Mouse (Mus musculus): Measurements from ENCODE around the gene Hivep3. TPM values are rescaled to one million over a fixed set of nuclear protein-coding genes. Genes with fewer than 3 reads are reported as not detected.

Gene Hivep3
- polyA plus RNA-seq, 1 experiment from 2014 or later = 9.7 TPM

- Histone ChIP-seq H3K27ac (no peak overlapping the region), H3K79me2 (ENCODE audit: inconsistent target) (no peaks in the 10 kb centered on the region), H3K4me3 (ENCODE audit: inconsistent target) (no peak overlapping the region), H3K36me3 (ENCODE audit: inconsistent target) (no peaks in the 10 kb centered on the region)
- WGBS (ENCODE audit: missing documents) = 93% methylated on average over 4 of the region's 4 CpGs
Measured at GRCm38 (mm10) chr4:119938518-119938917, 204.9 kb downstream of the Hivep3 start.

GRCm38 (mm10) chr4:119939786-119940185, 206.2 kb downstream of the Hivep3 start:
- Histone ChIP-seq H3K79me2 (ENCODE audit: inconsistent target) (no peaks in the 10 kb centered on the region), H3K36me3 (ENCODE audit: inconsistent target) (no peaks in the 10 kb centered on the region), H3K27ac (no peak overlapping the region), H3K4me3 (ENCODE audit: inconsistent target) (no peak overlapping the region)
- WGBS (ENCODE audit: missing documents) = 95% methylated on average over 5 of the region's 6 CpGs

- 94% methylated on average over 3 of the region's 3 CpGs for WGBS (ENCODE audit: missing documents)
- Histone ChIP-seq H3K27ac (no peak overlapping the region), H3K79me2 (ENCODE audit: inconsistent target) (no peaks in the 10 kb centered on the region), H3K36me3 (ENCODE audit: inconsistent target) (no peaks in the 10 kb centered on the region), H3K4me3 (ENCODE audit: inconsistent target) (no peak overlapping the region)
Measured at GRCm38 (mm10) chr4:119946224-119946887, 212.8 kb downstream of the Hivep3 start.

GRCm38 (mm10) chr4:119947232-119948162, 213.9 kb downstream of the Hivep3 start:
- Histone ChIP-seq H3K27ac (no peak overlapping the region), H3K36me3 (ENCODE audit: inconsistent target) (no peaks in the 10 kb centered on the region), H3K4me3 (ENCODE audit: inconsistent target) (no peak overlapping the region), H3K79me2 (ENCODE audit: inconsistent target) (no peaks in the 10 kb centered on the region)
- WGBS (ENCODE audit: missing documents) = 71% methylated on average over 11 of the region's 12 CpGs

- no peak overlapping the region for H3K27ac ChIP-seq
- WGBS (ENCODE audit: missing documents) = 91% methylated on average over 6 of the region's 6 CpGs
- no peaks in the 10 kb centered on the region for H3K36me3 ChIP-seq (ENCODE audit: inconsistent target)
Measured at GRCm38 (mm10) chr4:119948406-119948805, 214.8 kb downstream of the Hivep3 start.

GRCm38 (mm10) chr4:119948922-119949614, 215.5 kb downstream of the Hivep3 start:
- H3K27ac ChIP-seq = no peak overlapping the region
- no peak overlapping the region for H3K4me3 ChIP-seq (ENCODE audit: inconsistent target)
- no peaks in the 10 kb centered on the region for H3K36me3 ChIP-seq (ENCODE audit: inconsistent target)
- 89% methylated on average over 12 of the region's 12 CpGs for WGBS (ENCODE audit: missing documents)
- no peaks in the 10 kb centered on the region for H3K79me2 ChIP-seq (ENCODE audit: inconsistent target)

More at GRCm38 (mm10) chr4:119948406-119948805, 214.8 kb downstream of the Hivep3 start:
- Histone ChIP-seq H3K4me3 (ENCODE audit: inconsistent target) (no peak overlapping the region), H3K79me2 (ENCODE audit: inconsistent target) (no peaks in the 10 kb centered on the region)

GRCm38 (mm10) chr4:119950181-119950580, 216.6 kb downstream of the Hivep3 start:
- WGBS (ENCODE audit: missing documents) = 87% methylated on average over 5 of the region's 5 CpGs

GRCm38 (mm10) chr4:119951081-119951480, 217.5 kb downstream of the Hivep3 start:
- no peaks in the 10 kb centered on the region for H3K79me2 ChIP-seq (ENCODE audit: inconsistent target)
- H3K36me3 ChIP-seq (ENCODE audit: inconsistent target) = no peaks in the 10 kb centered on the region
- no peak overlapping the region for H3K4me3 ChIP-seq (ENCODE audit: inconsistent target)
- WGBS (ENCODE audit: missing documents) = 100% methylated on average over 1 of the region's 1 CpGs
- H3K27ac ChIP-seq = no peak overlapping the region

More at GRCm38 (mm10) chr4:119950181-119950580, 216.6 kb downstream of the Hivep3 start:
- Histone ChIP-seq H3K36me3 (ENCODE audit: inconsistent target) (no peaks in the 10 kb centered on the region), H3K27ac (no peak overlapping the region), H3K4me3 (ENCODE audit: inconsistent target) (no peak overlapping the region), H3K79me2 (ENCODE audit: inconsistent target) (no peaks in the 10 kb centered on the region)

GRCm38 (mm10) chr4:119955008-119955407, 221.4 kb downstream of the Hivep3 start:
- H3K36me3 ChIP-seq (ENCODE audit: inconsistent target) = no peaks in the 10 kb centered on the region
- H3K79me2 ChIP-seq (ENCODE audit: inconsistent target) = no peaks in the 10 kb centered on the region
- no peak overlapping the region for H3K4me3 ChIP-seq (ENCODE audit: inconsistent target)
- no peak overlapping the region for H3K27ac ChIP-seq
- WGBS (ENCODE audit: missing documents) = 93% methylated on average over 7 of the region's 7 CpGs

GRCm38 (mm10) chr4:119957970-119958369, 224.4 kb downstream of the Hivep3 start:
- Histone ChIP-seq H3K79me2 (ENCODE audit: inconsistent target) (no peaks in the 10 kb centered on the region), H3K36me3 (ENCODE audit: inconsistent target) (no peaks in the 10 kb centered on the region), H3K27ac (no peak overlapping the region), H3K4me3 (ENCODE audit: inconsistent target) (no peak overlapping the region)
- 90% methylated on average over 2 of the region's 2 CpGs for WGBS (ENCODE audit: missing documents)

- H3K4me3 ChIP-seq (ENCODE audit: inconsistent target) = no peak overlapping the region
- no peak overlapping the region for H3K27ac ChIP-seq
- 8% methylated on average over 7 of the region's 7 CpGs for WGBS (ENCODE audit: missing documents)
- H3K36me3 ChIP-seq (ENCODE audit: inconsistent target) = no peaks in the 10 kb centered on the region
- no peaks in the 10 kb centered on the region for H3K79me2 ChIP-seq (ENCODE audit: inconsistent target)
Measured at GRCm38 (mm10) chr4:119959293-119959692, 225.7 kb downstream of the Hivep3 start.

- Histone ChIP-seq H3K4me3 (ENCODE audit: inconsistent target) (no peak overlapping the region), H3K79me2 (ENCODE audit: inconsistent target) (no peaks in the 10 kb centered on the region), H3K27ac (no peak overlapping the region), H3K36me3 (ENCODE audit: inconsistent target) (no peaks in the 10 kb centered on the region)
- WGBS (ENCODE audit: missing documents) = 100% methylated on average over 1 of the region's 1 CpGs
Measured at GRCm38 (mm10) chr4:119959873-119960272, 226.3 kb downstream of the Hivep3 start.

GRCm38 (mm10) chr4:119960523-119960922, 226.9 kb downstream of the Hivep3 start:
- H3K79me2 ChIP-seq (ENCODE audit: inconsistent target) = no peaks in the 10 kb centered on the region
- no peaks in the 10 kb centered on the region for H3K36me3 ChIP-seq (ENCODE audit: inconsistent target)
- H3K27ac ChIP-seq = no peak overlapping the region
- H3K4me3 ChIP-seq (ENCODE audit: inconsistent target) = no peak overlapping the region
- 96% methylated on average over 6 of the region's 6 CpGs for WGBS (ENCODE audit: missing documents)

- WGBS (ENCODE audit: missing documents) = 86% methylated on average over 5 of the region's 5 CpGs
Measured at GRCm38 (mm10) chr4:119961164-119961563, 227.6 kb downstream of the Hivep3 start.

More at GRCm38 (mm10) chr4:119961164-119961563, 227.6 kb downstream of the Hivep3 start:
- no peak overlapping the region for H3K4me3 ChIP-seq (ENCODE audit: inconsistent target)
- H3K27ac ChIP-seq = no peak overlapping the region
- no peaks in the 10 kb centered on the region for H3K79me2 ChIP-seq (ENCODE audit: inconsistent target)
- no peaks in the 10 kb centered on the region for H3K36me3 ChIP-seq (ENCODE audit: inconsistent target)

All from macrophage (primary cell).